Mouse (Mus musculus) kidney, embryonic 14.5 days (tissue): ENCODE data around the gene Zfp652. TPM values are rescaled to one million over a fixed set of nuclear protein-coding genes. Genes with fewer than 3 reads are reported as not detected.
A peak's percentile ranks its signal among the peaks of the same experiment; 100 is the strongest.

Experiments
- ATAC-seq: fragments of 200-750 bp; cut with Nextera tagmentation; 2 replicates; pipeline ENCODE4 v1.8.0; 2017; ENCODE audit warnings: moderate number of reproducible peaks, mild to moderate bottlenecking, moderate TSS enrichment, moderate library complexity; ENCODE audit not compliant: low FRiP score, low TSS enrichment
- H3K27ac ChIP-seq: fragments of 300-500 bp; sonication (generic); 2 replicates; pipeline ENCODE4 v1.5.1; 2014; ENCODE audit warnings: low read depth, mild to moderate bottlenecking, low read length, moderate library complexity, mixed read lengths
- H3K27me3 ChIP-seq: fragments of 300-500 bp; sonication (generic); 2 replicates; pipeline ENCODE4 v1.6.1; 2014; ENCODE audit warnings: mild to moderate bottlenecking, low read length; ENCODE audit not compliant: control insufficient read depth, insufficient read depth
- H3K36me3 ChIP-seq: fragments of 300-500 bp; sonication (generic); 2 replicates; pipeline ENCODE4 v1.6.1; 2014; ENCODE audit warnings: low read length, mixed read lengths; ENCODE audit not compliant: control insufficient read depth, insufficient read depth
- H3K4me1 ChIP-seq: fragments of 300-500 bp; sonication (generic); 2 replicates; pipeline ENCODE4 v1.6.1; 2014; ENCODE audit warnings: low read length, mixed read lengths; ENCODE audit not compliant: control insufficient read depth, insufficient read depth
- H3K4me2 ChIP-seq: fragments of 300-500 bp; sonication (generic); replicated peaks from 2 replicates; pipeline ENCODE4 v1.6.1; 2014; ENCODE audit warnings: low read depth, mild to moderate bottlenecking, low read length
- H3K4me3 ChIP-seq: fragments of 300-500 bp; sonication (generic); 2 replicates; pipeline ENCODE4 v1.5.1; 2014; ENCODE audit warnings: mild to moderate bottlenecking, low read length
- H3K9ac ChIP-seq: fragments of 300-500 bp; sonication (generic); 2 replicates; pipeline ENCODE4 v1.6.1; 2014; ENCODE audit warnings: low read depth, mild to moderate bottlenecking, low read length, moderate library complexity
- H3K9me3 ChIP-seq: fragments of 300-500 bp; sonication (generic); 2 replicates; pipeline ENCODE4 v1.6.1; 2016; ENCODE audit warnings: low read length; ENCODE audit not compliant: control insufficient read depth
- WGBS: fragments of 180-500 bp; shearing (Covaris S2); extraction: QIAGEN DNeasy Blood & Tissue Kit; methylation state at CpG from one replicate; pipeline ENCODE4 v1.1.7; 2014; 5-methylcytosine and 5-hydroxymethylcytosine counted together
- polyA plus RNA-seq: library from polyadenylated mRNA; unstranded; fragments of >200 nt; fragmentation: Nextera tagmentation; extraction: Ambion mirVana; gene quantifications from 2 replicates; pipeline ENCODE4 v1.2.1, GENCODE M21; 2014

Zfp652 gene
- polyA plus RNA-seq, 1 experiment from 2014 or later = 13.5 TPM

- Histone ChIP-seq H3K27ac (no peak overlapping the region), H3K9ac (no peak overlapping the region), H3K4me2 (no peak overlapping the region), H3K4me3 (no peak overlapping the region), H3K36me3 (no peaks in the 10 kb centered on the region), H3K9me3 (no peaks in the 10 kb centered on the region), H3K4me1 (no peaks in the 10 kb centered on the region), H3K27me3 (no peaks in the 10 kb centered on the region)
- ATAC-seq = no peak
- 85% methylated on average over 12 of the region's 12 CpGs for WGBS
Observed at GRCm38 (mm10) chr11:95704032-95704969, 8.2 kb upstream of the Zfp652 start.

DNA sequence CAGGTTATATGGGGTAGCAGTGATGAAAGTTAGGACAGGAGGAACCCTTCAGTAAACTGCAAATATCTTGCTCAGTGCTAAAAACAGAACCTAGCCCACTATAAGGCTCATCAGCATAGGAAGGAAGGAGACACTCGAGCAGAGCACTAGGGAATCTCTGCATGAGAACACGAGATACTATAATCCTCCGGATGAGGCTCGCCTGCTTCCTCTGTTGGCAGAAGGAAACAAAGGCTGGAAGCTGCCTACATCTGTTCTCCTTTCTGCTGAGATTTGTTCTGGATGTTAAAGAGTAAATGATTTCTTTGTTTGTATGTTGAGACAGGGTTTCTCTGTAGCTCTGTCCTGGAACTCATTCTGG is 7.5 kb upstream of the Zfp652 start:
- Histone ChIP-seq H3K27ac (no peak overlapping the region), H3K4me3 (no peak overlapping the region), H3K9ac (no peak overlapping the region), H3K36me3 (no peaks in the 10 kb centered on the region), H3K4me1 (no peaks in the 10 kb centered on the region), H3K4me2 (no peak overlapping the region), H3K27me3 (no peaks in the 10 kb centered on the region), H3K9me3 (no peaks in the 10 kb centered on the region)
- no peak for ATAC-seq
- WGBS = 81% methylated on average over 4 of the region's 4 CpGs

DNA sequence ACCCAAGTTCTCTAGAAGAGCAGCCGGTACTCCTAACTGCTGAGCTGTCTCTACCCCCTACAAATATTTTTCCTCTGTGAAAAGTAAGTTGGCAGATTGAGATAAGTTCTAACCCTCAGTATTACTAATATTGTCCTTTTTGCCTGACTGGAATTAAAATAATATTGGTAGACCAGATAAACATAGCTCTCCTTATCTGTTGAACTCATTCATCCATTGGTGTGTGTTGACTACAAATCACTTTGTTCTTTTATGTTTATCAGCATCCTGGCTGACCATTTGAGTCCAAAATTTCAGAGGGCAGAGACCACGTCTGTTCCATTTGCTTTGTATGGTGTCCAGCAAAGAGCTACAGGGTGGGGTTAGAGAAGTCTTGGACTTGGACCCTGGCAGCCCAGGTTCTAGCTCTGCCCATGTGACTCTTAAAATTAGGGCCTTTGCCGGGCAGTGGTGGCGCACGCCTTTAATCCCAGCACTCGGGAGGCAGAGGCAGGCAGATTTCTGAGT is 2.9 kb upstream of the Zfp652 start:
- Histone ChIP-seq H3K9me3 (no peaks in the 10 kb centered on the region), H3K36me3 (no peaks in the 10 kb centered on the region), H3K27ac (no peak overlapping the region), H3K9ac (no peak overlapping the region), H3K4me1 (peaks cover 7% of the 10 kb centered on the region), H3K4me3 (no peak overlapping the region), H3K27me3 (no peaks in the 10 kb centered on the region), H3K4me2 (no peak overlapping the region)
- WGBS = 93% methylated on average over 6 of the region's 6 CpGs
- ATAC-seq = no peak

DNA sequence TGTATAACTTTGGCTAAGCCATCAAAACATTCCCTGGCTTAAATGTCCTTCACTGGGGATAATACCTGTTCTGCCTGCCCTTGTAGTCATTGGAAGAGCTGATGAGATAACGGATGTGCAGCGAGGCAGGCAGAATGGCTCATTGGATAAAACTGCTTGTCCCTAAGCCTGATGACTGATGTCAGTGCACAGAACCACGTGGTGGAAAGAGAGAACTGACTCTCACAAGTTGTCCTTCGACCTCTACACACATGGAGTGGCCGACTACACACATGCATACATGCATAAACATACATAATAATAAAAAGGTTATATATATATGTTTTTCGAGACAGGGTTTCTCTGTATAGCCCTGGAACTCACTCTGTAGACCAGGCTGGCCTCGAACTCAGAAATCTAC is 2.0 kb upstream of the Zfp652 start:
- H3K27ac ChIP-seq = no peak overlapping the region
- WGBS = 86% methylated on average over 7 of the region's 7 CpGs
- H3K9ac ChIP-seq = no peak overlapping the region
- ATAC-seq = no peak
- H3K27me3 ChIP-seq = no peaks in the 10 kb centered on the region
- no peak overlapping the region for H3K4me3 ChIP-seq
- no peaks in the 10 kb centered on the region for H3K36me3 ChIP-seq
- H3K9me3 ChIP-seq = no peaks in the 10 kb centered on the region
- H3K4me2 ChIP-seq = no peak overlapping the region
- H3K4me1 ChIP-seq = peaks cover 14% of the 10 kb centered on the region

DNA sequence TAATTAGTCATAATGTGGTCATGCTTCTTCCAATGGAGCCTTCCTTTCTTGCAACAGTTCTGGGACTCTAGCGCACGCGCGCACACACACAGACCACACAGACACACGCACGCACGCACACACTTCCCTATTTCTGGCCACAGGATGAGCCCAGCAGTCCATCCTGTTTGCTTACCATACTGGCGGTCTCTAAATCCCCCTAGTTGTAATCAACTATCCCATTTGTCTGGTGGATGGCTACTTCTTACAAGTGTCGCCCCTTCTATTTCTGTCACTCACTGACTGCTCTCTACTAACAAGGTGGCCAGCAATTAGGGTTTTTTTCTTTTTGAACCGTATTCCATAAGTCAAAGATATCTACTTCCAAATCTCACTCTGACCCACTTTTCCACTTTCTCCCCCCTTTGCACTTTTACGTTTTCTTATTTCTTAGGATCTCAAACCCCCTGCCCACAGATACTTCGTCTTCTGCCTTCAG is 349 bp upstream of the Zfp652 start:
- no peaks in the 10 kb centered on the region for H3K9me3 ChIP-seq
- H3K36me3 ChIP-seq = no peaks in the 10 kb centered on the region
- peak overlapping the region; percentile 84 for H3K4me2 ChIP-seq
- peak; percentile 21; the same call in 1 of the 2 replicates for ATAC-seq
- peak overlapping the region; percentile 99; the same call in 1 of the 2 replicates for H3K9ac ChIP-seq
- H3K27me3 ChIP-seq = no peaks in the 10 kb centered on the region
- WGBS = 25% methylated on average over 12 of the region's 12 CpGs
- peaks cover 18% of the 10 kb centered on the region for H3K4me1 ChIP-seq
- peak overlapping the region; percentile 96; the same call in 1 of the 2 replicates for H3K27ac ChIP-seq
- peak overlapping the region; percentile 90 for H3K4me3 ChIP-seq

- Histone ChIP-seq H3K9me3 (no peaks in the 10 kb centered on the region), H3K4me3 (peak overlapping the region; percentile 90), H3K9ac (peak overlapping the region; percentile 99), H3K4me1 (peaks cover 18% of the 10 kb centered on the region), H3K36me3 (no peaks in the 10 kb centered on the region), H3K4me2 (peak overlapping the region; percentile 84), H3K27ac (peak overlapping the region; percentile 96), H3K27me3 (no peaks in the 10 kb centered on the region)
- peak; percentile 63 for ATAC-seq
- under 1% methylated on average over 36 of the region's 49 CpGs for WGBS
Observed at GRCm38 (mm10) chr11:95713225-95713810, 845 bp downstream of the Zfp652 start.

- Histone ChIP-seq H3K27ac (no peak overlapping the region), H3K36me3 (no peaks in the 10 kb centered on the region), H3K9ac (peak overlapping the region; percentile 99), H3K4me2 (peak overlapping the region; percentile 84), H3K4me3 (peak overlapping the region; percentile 90), H3K27me3 (no peaks in the 10 kb centered on the region), H3K9me3 (no peaks in the 10 kb centered on the region), H3K4me1 (peaks cover 18% of the 10 kb centered on the region)
- under 1% methylated on average over 13 of the region's 13 CpGs for WGBS
- ATAC-seq = no peak
Observed at GRCm38 (mm10) chr11:95713811-95714241, 1.4 kb downstream of the Zfp652 start.

GRCm38 (mm10) chr11:95714411-95714810 is 1.9 kb downstream of the Zfp652 start:
- H3K36me3 ChIP-seq = no peaks in the 10 kb centered on the region
- peaks cover 18% of the 10 kb centered on the region for H3K4me1 ChIP-seq
- WGBS = 35% methylated on average over 7 of the region's 7 CpGs
- H3K27me3 ChIP-seq = no peaks in the 10 kb centered on the region
- ATAC-seq = no peak
- H3K9me3 ChIP-seq = no peaks in the 10 kb centered on the region
- H3K9ac ChIP-seq = peak overlapping the region; percentile 99; the same call in 1 of the 2 replicates
- peak overlapping the region; percentile 90 for H3K4me3 ChIP-seq
- peak overlapping the region; percentile 84 for H3K4me2 ChIP-seq
- H3K27ac ChIP-seq = no peak overlapping the region

GRCm38 (mm10) chr11:95716136-95716535 is 3.7 kb downstream of the Zfp652 start:
- Histone ChIP-seq H3K27ac (no peak overlapping the region), H3K9me3 (no peaks in the 10 kb centered on the region), H3K27me3 (no peaks in the 10 kb centered on the region), H3K36me3 (no peaks in the 10 kb centered on the region), H3K9ac (no peak overlapping the region), H3K4me2 (no peak overlapping the region), H3K4me1 (peaks cover 18% of the 10 kb centered on the region), H3K4me3 (no peak overlapping the region)
- WGBS = 76% methylated on average over 8 of the region's 8 CpGs
- no peak for ATAC-seq
